Mouse (Mus musculus) v-Abl transformed pro-B cells (cell line): ENCODE measurements around the gene Fam104a.
"Not testable (repeated sequence)": the region's sequence is repeated elsewhere in the genome, so short reads cannot be mapped to it uniquely, and the experiment has no call there.

ENCODE experiments used
- in situ Hi-C, 2 experiments: fragments of 400-800 bp; cut with MboI; formaldehyde crosslinking; loops; one replicate each; pipeline ENCODE4 v1.15.1; 2025; ENCODE audit not compliant: unreplicated experiment in 2 of 2

Fam104a gene

DNA sequence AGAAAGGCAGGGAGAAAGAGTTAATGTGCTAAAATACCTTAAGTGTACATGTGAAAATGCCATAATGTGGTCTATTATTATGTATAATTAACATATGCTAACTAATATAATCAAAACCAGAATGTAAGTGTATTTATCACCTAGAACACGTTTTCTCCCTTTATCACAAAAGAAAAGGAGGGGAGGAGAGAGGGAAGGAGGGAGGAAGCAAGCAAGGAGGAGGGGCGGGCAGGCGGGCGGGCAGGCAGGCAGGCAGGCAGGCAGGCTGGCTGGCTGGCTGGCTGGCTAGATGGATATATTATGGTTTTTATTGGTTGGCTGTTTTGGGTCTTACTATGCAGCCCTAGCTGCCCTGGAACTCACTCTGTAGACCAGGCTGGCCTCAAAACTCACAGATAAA, 14.2 kb downstream of the Fam104a start:
- in situ Hi-C loops, result no loop called here

DNA sequence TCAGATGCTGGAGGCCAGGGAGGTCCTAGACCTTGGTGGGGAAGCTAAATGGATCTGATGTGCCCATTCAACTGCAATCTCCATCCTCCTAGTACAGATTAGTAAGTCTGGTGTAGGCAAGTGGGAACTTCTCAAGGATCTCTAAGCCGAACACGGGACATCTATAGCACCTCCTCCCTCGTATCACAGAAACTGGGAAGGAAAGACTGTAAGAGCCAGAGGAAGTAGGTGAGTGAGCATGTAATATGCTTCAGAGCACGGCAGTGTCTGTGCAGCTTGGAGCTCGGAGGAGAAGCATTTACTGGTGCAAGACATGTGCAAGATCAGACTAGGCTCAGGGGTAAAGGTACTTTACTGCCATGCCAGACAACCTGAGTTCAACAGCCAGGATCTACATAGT, 15.1 kb downstream of the Fam104a start:
- in situ Hi-C loops, result no loop called here

DNA sequence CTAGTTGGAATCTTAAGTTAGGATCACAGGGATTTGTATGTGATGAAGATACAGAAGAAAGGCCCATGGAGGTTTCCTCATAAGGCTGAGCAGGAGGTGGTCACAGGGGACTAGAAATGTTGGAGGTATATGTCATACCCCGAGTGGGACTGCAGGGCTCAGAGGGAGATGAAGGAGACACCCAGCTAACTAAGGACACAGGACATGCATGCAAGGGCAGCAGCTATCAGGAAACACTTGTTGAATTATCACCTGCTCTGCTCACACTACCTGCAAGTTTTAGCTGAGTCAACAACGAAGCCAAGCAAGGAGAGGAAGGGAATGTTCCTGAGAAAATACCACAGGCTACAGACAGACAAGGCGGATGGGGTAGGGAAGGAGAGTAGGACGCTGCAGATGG, 16.3 kb downstream of the Fam104a start:
- in situ Hi-C loops, result no loop called here

DNA sequence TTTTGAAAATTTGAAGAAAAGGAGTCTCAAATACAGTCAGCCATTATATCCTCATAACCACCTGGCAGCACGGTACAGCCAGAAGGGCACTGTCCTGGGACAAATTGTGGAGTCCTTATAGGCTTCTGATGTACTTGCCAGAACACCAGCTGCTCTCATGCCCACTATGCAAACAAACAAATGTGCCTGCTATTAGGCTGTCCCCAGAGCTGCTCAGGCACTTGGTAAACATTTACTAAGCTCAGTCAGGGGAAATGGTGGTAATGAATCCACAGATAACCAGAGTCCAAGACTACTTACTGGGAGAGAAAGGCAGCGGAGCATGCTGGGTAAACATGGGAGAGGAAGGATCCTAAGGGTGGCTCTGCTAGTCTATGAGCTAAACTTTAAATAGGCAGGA, 16.8 kb downstream of the Fam104a start:
- in situ Hi-C loops, result no loop called here

DNA sequence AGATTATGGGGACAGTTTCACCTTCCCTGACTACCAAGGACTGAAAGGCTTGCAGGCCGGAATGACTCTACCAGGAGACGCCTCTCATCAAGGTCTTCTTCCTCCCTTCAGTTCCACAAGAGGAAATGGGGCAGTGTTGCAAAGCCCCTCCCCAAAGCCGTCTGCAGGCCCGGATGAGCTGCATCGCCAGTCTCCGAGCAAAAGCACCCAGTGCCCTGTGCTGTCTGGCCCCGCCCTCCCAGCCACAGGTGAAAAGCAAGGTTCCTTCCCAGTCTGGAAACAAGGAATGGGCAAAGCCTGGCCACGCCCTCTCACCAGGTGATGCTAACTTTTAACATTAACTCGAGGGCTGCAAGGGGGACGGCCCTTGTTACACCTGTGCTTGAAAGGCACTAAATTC, 17.3 kb downstream of the Fam104a start:
- in situ Hi-C loops, result no loop called here

DNA sequence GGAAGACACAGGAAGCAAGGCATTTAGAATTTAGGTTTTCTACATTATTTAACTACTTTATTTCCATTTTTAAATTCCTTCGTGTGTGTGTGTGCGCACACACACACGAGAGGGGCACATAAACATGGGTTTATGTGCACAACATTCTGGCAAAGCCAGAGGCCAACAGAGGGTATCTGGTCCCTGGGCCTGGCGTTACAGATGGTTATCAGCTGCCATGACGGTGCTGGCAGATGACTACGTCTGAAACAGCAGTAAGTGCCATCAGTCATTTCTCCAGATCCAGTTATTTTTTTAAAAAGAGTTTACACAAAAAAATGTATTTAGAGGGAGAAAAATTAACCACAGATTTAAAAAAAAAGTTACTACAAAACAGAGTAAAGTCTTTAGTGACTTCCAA, 17.8 kb downstream of the Fam104a start:
- in situ Hi-C loops, result no loop called here

DNA sequence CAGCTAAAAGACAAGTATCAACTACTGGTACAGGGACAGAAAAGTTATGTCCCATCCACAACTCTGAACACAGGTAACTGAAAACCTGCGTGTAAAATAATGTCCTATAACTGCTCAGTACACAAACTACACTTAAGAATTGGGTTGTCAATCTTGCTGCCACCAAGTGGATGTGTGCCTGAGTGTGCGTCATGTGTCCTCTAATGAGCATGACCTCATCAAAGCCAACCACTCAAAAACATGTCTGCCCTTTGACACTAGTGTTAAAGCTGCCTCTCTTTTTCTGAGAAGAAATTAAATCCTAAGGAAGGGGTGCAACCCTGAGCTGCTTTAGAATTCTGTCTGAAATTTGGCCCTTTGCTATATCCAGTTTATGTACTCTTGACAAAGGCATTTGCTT, 19.7 kb downstream of the Fam104a start:
- in situ Hi-C loops, result no loop called here

DNA sequence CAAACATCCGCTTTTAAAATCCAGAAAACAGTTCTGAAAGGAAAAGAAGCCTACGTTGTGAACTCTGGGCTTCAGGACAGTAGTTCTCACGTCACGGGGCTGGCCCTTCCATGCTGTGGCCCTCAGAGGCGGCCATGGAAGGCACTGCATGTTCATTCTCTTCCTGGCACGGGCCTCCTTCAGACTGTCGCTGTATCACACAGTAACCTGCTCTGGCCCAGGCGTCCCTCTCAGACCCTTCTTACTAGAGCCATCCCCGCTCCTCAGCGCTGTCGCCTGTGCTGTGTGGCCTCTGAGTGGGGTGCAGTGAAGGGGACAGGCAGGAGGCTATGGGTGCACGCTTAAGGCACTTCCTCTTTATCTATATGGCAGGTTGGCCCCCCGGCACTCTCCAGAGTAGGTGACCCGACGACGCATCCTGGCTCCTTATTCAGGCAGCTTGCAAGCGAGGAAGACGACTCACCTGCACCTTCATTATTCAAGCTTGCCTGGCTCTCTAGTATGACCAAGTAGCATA, 22.1 kb downstream of the Fam104a start:
- in situ Hi-C loops, result no loop called here

DNA sequence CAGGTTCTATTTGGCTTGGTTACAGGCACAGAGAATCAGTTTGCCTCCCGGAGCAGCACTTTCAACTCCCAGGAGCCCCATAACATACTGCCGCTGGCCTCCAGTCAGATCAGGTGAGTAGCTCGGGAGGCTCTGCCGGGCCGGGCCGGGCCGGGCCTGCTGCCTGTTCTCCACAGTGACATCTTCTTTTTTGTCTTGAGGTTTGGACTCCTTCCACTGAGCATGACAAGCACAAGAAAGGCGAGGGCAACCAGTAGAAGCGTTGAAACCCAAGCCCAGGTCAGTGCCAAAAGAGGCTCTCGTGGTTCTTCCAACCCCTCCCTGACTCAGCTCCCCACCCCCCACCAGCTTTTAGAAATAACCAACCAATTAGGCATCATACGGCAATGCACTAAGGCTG, 23.0 kb downstream of the Fam104a start:
- in situ Hi-C loops, result no loop called here

DNA sequence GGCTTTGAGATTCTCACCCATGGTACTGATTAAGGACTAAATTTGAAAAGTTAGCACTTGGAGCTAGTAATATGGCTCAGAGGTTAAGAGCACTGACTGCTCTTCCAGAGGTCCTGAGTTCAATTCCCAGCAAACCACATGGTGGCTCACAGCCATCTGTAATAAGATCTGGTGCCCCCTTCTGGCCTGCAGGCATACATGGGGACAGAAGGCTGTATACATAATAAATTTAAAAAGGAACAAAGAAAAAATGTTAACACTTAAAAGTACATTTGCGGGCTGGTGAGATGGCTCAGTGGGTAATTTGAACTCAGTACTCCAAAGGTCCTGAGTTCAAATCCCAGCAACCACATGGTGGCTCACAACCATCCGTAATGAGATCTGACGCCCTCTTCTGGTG, 23.7 kb downstream of the Fam104a start:
- in situ Hi-C loops, result not testable (repeated sequence)

DNA sequence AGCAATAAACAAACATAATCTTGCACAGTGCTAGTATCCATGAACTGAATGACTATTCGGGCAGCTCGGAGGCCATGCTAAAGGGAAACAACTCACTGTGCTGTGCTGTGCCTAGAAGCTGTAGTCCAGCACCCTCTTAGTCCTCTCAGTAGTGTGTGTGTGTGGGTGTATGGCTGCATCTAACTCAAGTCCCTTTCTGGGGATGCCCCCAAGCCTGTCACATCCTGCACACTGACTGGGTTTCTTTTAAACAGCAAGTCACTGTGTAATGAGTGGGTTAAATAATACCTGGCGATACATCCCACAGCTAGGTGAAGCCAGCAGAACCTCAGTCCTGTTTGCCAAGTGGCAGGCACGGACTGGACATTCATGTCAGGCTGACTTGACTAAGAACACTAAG, 25.2 kb downstream of the Fam104a start:
- in situ Hi-C loops, result no loop called here

DNA sequence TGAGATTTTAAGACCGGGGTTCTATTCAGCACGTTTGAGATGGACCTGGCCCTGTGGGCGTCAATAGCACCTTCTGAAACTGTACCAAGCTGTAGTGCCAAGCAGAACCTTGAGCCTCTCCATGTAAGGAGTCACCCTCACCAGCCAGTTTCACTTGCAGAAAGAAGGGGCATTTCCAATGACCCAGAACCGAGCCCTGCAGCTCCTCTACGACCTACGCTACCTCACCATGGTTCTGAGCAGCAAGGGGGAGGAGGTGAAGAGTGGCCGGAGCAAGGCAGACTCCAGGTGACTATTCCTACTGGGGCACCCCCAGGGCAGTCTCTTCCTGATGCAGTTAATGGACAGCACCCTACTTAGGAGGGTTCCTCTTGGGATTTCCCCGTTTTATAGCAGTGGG, 25.6 kb downstream of the Fam104a start:
- in situ Hi-C loops, result no loop called here

DNA sequence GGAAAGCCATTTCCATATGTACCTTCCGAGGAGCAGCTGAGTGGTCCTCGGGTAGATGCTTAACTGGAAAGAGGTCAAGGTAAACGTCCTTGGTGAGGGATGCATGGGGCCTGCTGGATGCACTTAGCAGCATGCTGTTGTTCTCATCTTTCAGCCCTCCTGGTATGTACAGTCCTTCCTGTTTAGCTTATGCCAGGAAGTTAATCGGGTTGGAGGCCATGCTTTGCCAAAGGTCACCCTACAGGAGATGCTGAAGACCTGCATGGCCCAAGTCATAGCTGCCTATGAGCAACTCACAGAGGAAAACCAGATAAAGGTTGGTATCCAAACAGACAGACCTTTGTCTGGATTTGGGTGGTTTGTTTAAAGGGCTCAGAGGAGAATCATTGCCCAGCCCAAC, 26.7 kb downstream of the Fam104a start:
- in situ Hi-C loops, result no loop called here

DNA sequence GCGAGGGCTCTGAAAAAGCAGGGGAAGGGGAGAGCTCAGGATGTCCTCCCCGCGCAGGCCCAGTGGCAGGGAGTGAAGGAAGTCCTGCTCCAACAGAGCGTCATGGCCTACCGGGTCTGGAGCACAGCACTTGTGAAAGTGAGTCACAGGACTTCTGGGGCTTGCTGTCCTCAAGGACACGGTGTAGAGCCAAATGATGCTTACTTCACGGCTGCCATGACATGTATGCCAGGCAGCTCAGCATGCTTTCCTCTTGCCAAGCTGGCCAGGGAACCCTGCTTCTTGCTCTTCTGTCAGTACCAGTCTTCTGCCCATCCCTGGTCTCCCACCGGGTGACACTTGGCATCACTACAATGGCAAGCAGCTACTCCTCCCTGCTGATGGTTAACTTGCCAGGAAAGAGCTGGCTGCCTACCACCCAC, 27.4 kb downstream of the Fam104a start:
- in situ Hi-C loops, result no loop called here

DNA sequence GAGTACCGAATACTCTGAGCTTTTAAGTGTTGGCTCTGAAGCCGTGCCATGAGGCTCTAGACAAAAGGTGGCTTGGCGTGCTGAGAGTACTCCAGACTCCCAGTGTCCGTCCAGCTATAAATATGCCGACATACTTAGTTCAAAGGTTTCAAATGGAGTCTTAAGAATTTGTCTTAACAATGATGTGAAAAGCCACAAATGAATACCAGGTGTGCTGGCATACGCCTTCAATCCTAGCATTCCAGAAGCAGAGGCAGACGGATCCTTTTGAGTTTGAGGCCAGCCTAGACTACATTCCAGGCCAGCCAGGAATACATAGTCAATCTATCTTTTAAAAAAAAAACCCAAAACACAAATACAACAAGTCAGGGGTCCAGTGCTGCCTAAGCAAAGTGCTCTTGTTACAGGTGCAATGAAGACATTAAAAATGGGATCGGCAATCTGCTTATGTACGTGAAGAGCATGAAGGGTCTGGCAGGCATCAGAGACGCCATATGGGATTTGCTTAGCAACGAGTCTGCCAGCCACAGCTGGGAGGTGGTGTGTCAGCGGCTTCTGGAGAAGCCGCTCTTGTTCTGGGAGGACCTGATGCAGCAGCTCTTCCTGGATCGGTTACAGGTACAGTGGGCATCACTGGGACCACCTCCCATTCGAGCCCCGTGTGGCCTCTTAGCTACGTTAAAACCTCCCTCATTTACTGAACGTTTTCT, 29.2 kb downstream of the Fam104a start:
- in situ Hi-C loops, result no loop called here

DNA sequence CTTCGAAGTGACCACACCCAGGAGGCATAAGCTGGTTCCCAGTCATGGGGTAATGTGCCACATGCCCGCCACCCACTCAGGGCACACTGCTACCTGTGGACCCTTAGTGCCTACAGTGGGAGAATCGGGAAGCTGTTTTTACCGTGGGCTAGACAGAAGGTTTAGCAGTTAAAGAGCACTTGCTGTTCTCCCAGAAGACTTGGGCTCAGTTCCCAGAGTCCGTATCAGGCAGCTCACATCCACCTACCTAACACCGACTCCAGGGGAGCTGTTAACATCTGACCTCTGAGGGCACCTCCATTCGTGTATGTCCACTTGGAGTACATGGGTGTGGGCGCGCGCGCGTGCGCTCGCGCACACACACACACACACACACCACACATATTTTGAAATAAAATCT, 29.9 kb downstream of the Fam104a start:
- in situ Hi-C loops, result no loop called here

DNA sequence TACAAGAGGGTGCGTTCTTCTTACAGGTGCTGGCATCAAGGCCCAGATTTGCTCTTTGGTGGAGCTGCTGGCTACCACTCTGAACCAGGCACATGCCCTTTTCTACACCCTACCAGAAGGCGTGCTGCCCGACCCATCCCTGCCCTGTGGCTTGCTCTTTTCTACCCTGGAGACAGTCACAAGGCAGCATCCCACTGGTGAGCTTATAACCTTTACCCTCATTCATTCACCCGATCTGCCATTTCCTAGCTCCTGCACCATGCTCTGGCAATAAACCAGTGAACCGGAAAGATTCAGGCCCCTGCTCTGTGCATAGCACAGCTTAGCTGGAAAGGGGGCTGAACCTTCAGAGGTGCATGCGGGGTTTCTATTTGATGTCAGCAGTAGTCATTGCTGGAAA, 31.4 kb downstream of the Fam104a start:
- in situ Hi-C loops, result no loop called here

DNA sequence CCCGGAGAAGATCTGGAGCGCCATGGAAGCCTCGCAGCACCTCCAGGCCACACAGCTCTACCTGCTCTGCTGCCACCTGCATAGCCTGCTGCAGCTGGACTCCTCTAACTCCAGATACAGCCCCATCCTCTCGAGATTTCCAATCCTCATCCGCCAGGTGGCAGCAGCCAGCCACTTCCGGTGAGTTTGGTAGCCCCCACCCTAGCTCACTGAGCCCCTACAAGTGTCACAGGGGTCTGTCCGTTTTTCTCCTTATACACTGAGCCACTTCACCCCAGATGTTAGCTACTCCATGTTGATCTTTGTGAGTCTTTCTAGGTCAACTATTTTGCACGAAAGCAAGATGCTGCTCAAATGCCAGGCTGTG, 32.1 kb downstream of the Fam104a start:
- in situ Hi-C loops, result no loop called here

DNA sequence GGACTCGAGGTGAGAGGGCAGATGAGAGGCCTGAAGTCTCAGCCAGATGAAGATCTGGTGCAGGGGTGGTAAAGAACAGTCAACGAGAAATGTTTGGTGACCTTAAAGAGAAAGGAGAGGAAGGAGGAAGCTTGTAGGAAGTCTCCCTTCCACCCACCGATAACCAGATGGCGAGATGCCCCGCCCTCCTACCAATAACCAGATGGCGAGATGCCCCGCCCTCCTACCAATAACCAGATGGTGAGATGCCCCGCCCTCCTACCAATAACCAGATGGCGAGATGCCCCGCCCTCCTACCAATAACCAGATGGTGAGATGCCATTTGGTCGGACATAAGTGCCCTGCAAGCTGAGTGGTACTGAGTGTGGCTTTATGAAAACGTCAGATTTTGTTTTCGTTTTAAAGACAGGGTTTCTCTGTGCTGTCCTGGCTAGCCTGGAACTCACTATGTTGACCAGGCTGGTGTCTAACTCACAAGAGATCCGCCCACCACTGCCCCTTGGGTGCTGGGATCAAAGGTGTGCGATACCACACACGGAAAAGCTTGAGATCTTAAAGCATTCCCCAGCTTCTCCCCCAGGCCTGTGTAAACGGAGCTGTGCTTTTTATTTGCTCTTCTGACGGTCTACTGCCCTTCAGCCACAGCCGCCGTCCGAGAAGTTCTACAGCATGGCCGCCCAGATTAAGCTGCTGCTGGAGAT, 32.6 kb downstream of the Fam104a start:
- in situ Hi-C loops, result no loop called here

DNA sequence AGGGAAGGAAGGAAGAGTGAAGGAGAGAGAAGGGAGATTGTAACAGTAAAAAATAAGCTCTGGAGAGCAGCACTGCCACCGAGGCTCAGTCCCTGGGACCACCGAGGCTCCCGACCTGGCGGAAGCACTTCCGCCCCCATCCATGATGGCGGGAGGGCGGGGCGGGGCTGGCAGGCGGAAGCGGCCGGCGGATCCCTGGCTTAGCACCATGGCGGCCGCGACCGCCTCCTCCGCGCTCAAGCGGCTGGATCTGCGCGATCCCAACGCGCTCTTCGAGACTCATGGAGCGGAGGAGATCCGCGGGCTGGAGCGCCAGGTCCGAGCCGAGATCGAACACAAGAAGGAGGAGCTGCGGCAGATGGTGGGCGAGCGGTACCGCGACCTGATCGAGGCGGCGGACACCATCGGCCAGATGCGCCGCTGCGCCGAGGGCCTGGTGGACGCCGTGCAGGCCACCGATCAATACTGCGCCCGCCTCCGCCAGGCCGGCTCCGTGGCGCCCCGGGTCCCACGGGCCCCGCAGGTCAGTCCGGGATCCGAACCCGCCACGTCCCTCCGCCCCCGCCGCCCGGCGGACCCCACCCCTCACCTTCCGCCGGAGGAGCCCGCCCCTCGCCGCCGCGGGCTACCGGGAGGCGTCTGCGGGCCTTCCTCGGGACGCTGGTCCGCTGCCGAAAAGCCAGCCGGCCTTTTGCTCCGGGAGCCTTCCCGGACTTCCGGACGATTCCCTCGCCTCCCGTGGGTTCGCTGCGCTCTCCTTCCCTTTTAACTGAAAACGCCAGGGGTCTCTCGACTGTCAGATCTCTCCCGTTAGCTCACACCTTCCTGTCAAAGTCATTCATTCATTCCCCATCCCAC, 34.4 kb downstream of the Fam104a start, which contains the start of gene Slc39a11:
Gene Slc39a11 (minus strand): TSS at position 727 of the 858 bp plus-strand sequence.
- in situ Hi-C loops, result loop anchor here (5.0 to 10.0 kb wide), 3 partner anchors 33 to 165 kb away; partner anchors contain the start of genes D11Wsu47e (in 2 of the 2) and Fam104a (in 2 of the 2)
